Mouse (Mus musculus) cerebellum, adult 2 months (tissue): ENCODE data around the gene Rps6kb1.

Experiments
- CTCF ChIP-seq: fragments of 200-500 bp; IDR thresholded peaks from 2 replicates; pipeline ENCODE4 v1.5.1; 2011; ENCODE audit warnings: low read depth, mild to moderate bottlenecking, control low read depth, low read length, moderate library complexity, borderline replicate concordance; ENCODE audit not compliant: insufficient read depth
- POLR2A ChIP-seq: fragments of 200-500 bp; IDR thresholded peaks from 2 replicates; pipeline ENCODE4 v1.6.1; 2011; ENCODE audit warnings: low read length, control low read depth, borderline replicate concordance; ENCODE audit not compliant: insufficient read depth

DNA sequence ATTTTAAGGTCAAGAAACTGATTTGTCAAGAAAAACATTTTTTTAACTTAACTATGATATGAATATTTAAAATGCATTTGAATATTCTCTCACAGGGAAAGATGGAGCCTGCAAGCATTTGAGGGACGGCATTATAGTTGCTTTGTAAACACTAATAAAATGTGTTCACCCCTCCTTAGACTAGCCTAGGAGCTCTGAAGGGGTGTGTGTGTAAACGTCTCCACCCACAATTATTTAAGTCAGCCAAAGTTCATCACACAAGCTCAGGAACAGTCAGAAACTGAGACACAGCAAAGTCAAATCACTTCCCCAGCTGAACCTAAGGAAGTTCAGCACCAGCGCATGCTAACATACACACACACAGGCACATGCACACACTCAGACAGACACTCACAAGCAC, 71.0 kb downstream of the Rps6kb1 start:
- TF ChIP-seq CTCF (no peak), POLR2A (no peak)
